Mouse (Mus musculus) liver, embryonic 14 days (tissue): ENCODE data around the gene Olfr1394. TPM values are rescaled to one million over a fixed set of nuclear protein-coding genes. Genes with fewer than 3 reads are reported as not detected.

ENCODE experiments used
- polyA plus RNA-seq: library from polyadenylated mRNA; depleted of rRNA; stranded (reverse); fragments of >200 nt; gene quantifications from 2 replicates; pipeline ENCODE4 v1.2.3, GENCODE M21; 2012; rRNA removed

Gene Olfr1394
- not detected in 2 replicates for polyA plus RNA-seq

DNA sequence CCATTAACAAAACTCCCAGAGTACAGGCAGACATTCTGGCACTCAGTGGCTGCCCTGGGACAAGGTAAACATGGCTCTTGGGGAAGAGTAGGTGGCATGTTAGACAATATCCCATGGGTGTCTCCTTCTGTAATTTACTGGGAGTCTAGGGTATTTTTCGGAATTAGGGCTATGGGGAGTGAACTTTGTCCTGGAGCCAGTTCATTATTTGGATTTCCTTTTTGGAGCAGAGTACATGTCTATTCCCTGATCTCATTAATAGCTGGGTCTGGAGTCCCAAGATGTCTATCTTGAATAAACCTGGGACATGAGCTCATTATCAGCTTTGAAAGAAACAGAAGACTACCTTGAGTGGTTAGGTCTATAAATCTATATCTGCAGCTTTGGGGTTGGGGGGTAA lies at the start of gene Olfr1394:
TSS of gene Olfr1394 (plus strand) at position 301 of the 400 bp plus-strand sequence.

DNA sequence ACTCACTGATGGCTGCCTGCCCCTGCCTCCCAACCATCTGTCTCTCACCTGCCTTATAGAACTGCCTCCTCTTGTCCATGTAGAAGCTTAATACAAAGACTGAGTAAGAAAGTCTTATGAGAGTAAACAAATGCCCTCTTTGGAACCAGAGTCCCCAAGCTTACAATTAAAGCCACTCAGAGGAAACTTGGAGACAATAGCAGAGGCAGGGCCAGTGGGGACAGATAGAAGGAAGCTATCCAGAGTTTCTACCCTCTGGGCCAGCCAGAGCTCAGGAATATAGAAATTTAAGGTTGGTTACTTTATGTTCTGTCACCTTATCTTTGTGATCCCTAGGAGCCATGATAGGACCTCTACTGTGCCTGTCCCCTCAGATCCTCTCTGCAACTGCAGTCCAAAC lies 39.4 kb upstream of the Olfr1394 start, which contains the start of gene Olfr1396:
TSS of gene Olfr1396 (minus strand) at position 101 of the 400 bp plus-strand sequence.

GRCm38 (mm10) chr11:49141974-49142373 lies 12.2 kb upstream of the Olfr1394 start, which contains the start of gene Olfr1395:
Gene Olfr1395 (plus strand): TSS chr11:49142274.

DNA sequence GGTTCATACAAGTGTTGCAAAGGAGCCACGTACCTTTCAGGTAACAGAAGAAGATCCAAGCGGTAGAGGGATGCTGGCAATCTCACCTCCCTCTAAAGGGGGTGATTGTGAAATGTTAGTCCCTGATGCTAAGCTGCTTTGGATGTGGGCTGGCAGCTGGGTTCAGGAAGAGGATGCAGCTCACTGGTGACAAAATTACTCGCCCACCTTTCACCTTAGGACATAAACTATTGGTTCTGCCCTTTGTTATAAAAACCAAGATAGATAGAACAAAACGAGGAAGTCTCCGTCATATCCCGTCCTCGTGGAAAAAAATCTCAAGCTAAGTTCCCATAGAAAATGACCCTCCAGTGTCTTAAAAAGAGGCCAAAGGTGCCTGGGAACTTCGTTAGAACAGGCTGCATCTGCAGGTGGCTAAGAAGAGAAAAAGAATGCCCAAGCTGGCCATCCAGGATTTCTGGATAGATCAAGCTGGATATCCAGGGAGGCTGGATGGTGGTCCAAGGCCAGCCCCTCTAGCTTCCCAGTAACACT lies 32.8 kb downstream of the Olfr1394 start, which contains the start of gene Btnl9:
TSS of gene Btnl9 (minus strand) at position 205 of the 534 bp plus-strand sequence.

GRCm38 (mm10) chr11:49203129-49203768 lies 49.1 kb downstream of the Olfr1394 start, which contains the start of gene Zfp62:
Gene Zfp62 (plus strand): TSS chr11:49203292.

Other genes with a start within 250 kb of the Olfr1394 start
- gene Psme2b, start 208.2 kb upstream of the Olfr1394 start, polyA plus RNA-seq = 0.66 and 1.5 TPM in 2 replicates
- 0.15 and 0.20 TPM in 2 replicates for gene Olfr56, start 175.5 kb upstream of the Olfr1394 start, polyA plus RNA-seq
- 0.29 and 0.32 TPM in 2 replicates for gene 9930111J21Rik1, start 175.0 kb upstream of the Olfr1394 start, polyA plus RNA-seq
- gene Gm12185, start 162.2 kb upstream of the Olfr1394 start, polyA plus RNA-seq = 0.01 TPM in 2 replicates
- 0.50 and 0.55 TPM in 2 replicates for gene Tgtp1, start 160.2 kb upstream of the Olfr1394 start, polyA plus RNA-seq
- gene 9930111J21Rik2, start 103.1 kb upstream of the Olfr1394 start, polyA plus RNA-seq = 0.64 and 0.95 TPM in 2 replicates
- gene Tgtp2, start 90.2 kb upstream of the Olfr1394 start, polyA plus RNA-seq = 0.33 and 0.53 TPM in 2 replicates
- gene Ifi47, start 77.8 kb upstream of the Olfr1394 start, polyA plus RNA-seq = 3.7 and 4.6 TPM in 2 replicates
- 0.02 TPM in 1 of 2 replicates, not detected in the other for gene Olfr1396, start 39.5 kb upstream of the Olfr1394 start, polyA plus RNA-seq
- not detected in 2 replicates for gene Olfr1395, start 12.1 kb upstream of the Olfr1394 start, polyA plus RNA-seq
- gene Btnl9, start 32.8 kb downstream of the Olfr1394 start, polyA plus RNA-seq = 0.63 and 0.68 TPM in 2 replicates
- gene Zfp62, start 48.9 kb downstream of the Olfr1394 start, polyA plus RNA-seq = 5.8 and 6.9 TPM in 2 replicates
- 22.4 and 25.0 TPM in 2 replicates for gene Mgat1, start 89.8 kb downstream of the Olfr1394 start, polyA plus RNA-seq
- 0.05 TPM in 2 replicates for gene Olfr1393, start 123.9 kb downstream of the Olfr1394 start, polyA plus RNA-seq
- gene Olfr1392, start 130.9 kb downstream of the Olfr1394 start, polyA plus RNA-seq = 0.01 TPM in 2 replicates
- gene Olfr10, start 150.4 kb downstream of the Olfr1394 start, polyA plus RNA-seq = not detected in 2 replicates
- gene Olfr1391, start 168.4 kb downstream of the Olfr1394 start, polyA plus RNA-seq = not detected in 2 replicates
- gene Olfr1390, start 180.8 kb downstream of the Olfr1394 start, polyA plus RNA-seq = not detected in 2 replicates